Mouse (Mus musculus) cerebellum, adult 2 months (tissue): ENCODE results near the gene 1500011B03Rik. TPM values are rescaled to one million over a fixed set of nuclear protein-coding genes. Genes with fewer than 3 reads are reported as not detected.
"Not testable (repeated sequence)": the region's sequence is repeated elsewhere in the genome, so short reads cannot be mapped to it uniquely, and the experiment has no call there.

Experiments
- DNase-seq, 2 experiments: peaks; one replicate each; pipeline ENCODE4 v3.0.0; 2021
- H3K27ac ChIP-seq: fragments of 200-500 bp; 2 replicates; pipeline ENCODE4 v1.5.1; 2012; ENCODE audit warnings: low read length, control low read depth, inconsistent platforms; ENCODE audit not compliant: insufficient read depth
- H3K27me3 ChIP-seq: fragments of 200-500 bp; 2 replicates; pipeline ENCODE4 v1.6.1; 2012; ENCODE audit warnings: inconsistent platforms, mild to moderate bottlenecking, low read length, moderate library complexity; ENCODE audit not compliant: control insufficient read depth, insufficient read depth
- H3K4me1 ChIP-seq: fragments of 200-500 bp; 2 replicates; pipeline ENCODE4 v1.6.1; 2011; ENCODE audit warnings: low read length; ENCODE audit not compliant: control insufficient read depth, insufficient read depth
- H3K4me3 ChIP-seq: fragments of 200-500 bp; replicated peaks from 2 replicates; pipeline ENCODE3; 2011; ENCODE audit warnings: mild to moderate bottlenecking, low read depth, low read length, control low read depth; ENCODE audit not compliant: insufficient read depth
- CTCF ChIP-seq: fragments of 200-500 bp; IDR thresholded peaks from 2 replicates; pipeline ENCODE4 v1.5.1; 2011; ENCODE audit warnings: low read depth, mild to moderate bottlenecking, control low read depth, low read length, moderate library complexity, borderline replicate concordance; ENCODE audit not compliant: insufficient read depth
- POLR2A ChIP-seq: fragments of 200-500 bp; IDR thresholded peaks from 2 replicates; pipeline ENCODE4 v1.6.1; 2011; ENCODE audit warnings: low read length, control low read depth, borderline replicate concordance; ENCODE audit not compliant: insufficient read depth
- WGBS: fragments of 180-500 bp; shearing (Covaris S2); methylation state at CpG from one replicate; pipeline ENCODE4 v1.1.7; 2018; 5-methylcytosine and 5-hydroxymethylcytosine counted together
- polyA plus RNA-seq: library from polyadenylated mRNA; depleted of rRNA; stranded (reverse); fragments of >200 nt; gene quantifications from 2 replicates; pipeline ENCODE4 v1.2.3, GENCODE M21; 2012; rRNA removed

The 1500011B03Rik gene
- 227 and 230 TPM in 2 replicates for polyA plus RNA-seq

DNA sequence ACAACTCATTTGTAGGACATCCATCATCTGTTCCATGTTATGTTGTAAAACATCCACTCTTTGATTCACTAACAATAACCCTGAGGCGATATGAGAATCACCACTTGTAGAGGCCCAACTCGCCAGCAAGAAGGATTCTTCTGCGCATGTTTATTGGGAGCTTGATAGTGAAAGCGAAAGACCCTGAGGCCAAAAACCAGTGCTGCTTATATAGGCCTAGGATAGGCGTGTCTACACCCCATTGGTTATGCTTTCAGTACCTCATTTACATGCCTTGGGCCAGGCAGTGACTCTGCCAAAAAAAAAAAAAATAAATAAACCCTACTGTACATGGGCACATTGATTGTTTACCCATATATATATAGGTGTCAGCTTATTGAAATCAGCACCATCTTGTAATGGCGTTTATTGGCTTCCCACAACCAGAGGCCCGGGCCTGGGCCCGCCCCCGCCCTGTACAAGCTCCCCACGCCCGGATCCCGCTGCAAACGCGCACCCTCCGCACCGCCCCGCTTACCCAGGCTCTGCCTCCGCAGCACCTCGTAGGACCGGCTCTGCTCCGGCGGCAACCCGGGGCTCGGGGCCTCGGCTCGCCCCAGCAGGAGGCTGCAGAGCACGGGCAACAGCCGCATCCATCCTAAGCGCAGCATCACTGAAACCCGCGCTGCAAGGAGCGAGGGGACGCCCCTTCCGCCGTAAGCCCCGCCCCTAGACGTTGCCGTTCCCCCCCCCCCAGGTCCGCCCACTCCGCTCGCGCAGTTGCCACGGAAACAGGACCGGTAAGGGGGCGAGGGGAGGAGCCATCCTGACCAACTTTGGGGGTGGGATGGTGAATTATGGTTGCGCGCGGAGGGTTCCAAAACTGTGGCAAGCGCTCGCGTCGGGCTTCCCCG is at the start of gene 1500011B03Rik:
Gene 1500011B03Rik (minus strand): TSS at position 673 of the 893 bp plus-strand sequence.
- Histone ChIP-seq H3K4me3 (peak within 1 kb of the TSS; percentile 87), H3K27me3 (no peaks in the 10 kb centered on the region), H3K27ac (no peak within 1 kb of the TSS), H3K4me1 (no peaks in the 10 kb centered on the region)
- WGBS = 7% methylated on average over 51 of the region's 53 CpGs
- peak; percentile 78 for DNase-seq
- TF ChIP-seq CTCF = no peak
- peak; percentile 71; the same call in 1 of the 2 replicates for TF ChIP-seq POLR2A

- H3K4me1 ChIP-seq = no peaks in the 10 kb centered on the region
- no peak for DNase-seq
- WGBS = 75% methylated on average over 12 of the region's 12 CpGs
- TF ChIP-seq CTCF (no peak), POLR2A (no peak)
- H3K27me3 ChIP-seq = no peaks in the 10 kb centered on the region
- H3K27ac ChIP-seq = no peak overlapping the region
- no peak overlapping the region for H3K4me3 ChIP-seq
These were observed 42.0 kb upstream of the 1500011B03Rik start for GRCm38 (mm10) chr5:114865279-114865678.

DNA sequence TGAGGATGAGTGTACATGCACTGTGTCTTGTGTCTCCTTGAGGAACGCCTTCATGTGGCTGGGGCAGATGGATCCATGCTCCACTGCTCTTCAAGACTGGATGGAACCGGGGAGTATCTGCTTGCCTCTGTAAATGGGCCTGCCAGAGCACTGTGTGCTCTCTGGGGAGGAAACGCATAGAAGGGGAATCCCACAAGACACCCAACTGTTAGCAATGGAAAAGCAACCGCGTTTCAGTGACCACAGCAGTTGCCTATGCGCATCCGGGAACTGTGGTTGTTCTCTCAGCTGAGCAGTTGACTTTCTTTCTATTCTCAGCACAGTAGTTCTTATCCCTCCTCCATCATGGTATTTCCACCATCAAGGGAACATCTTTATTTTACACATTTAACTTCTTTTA is 41.5 kb upstream of the 1500011B03Rik start:
- Histone ChIP-seq H3K27me3 (no peaks in the 10 kb centered on the region), H3K27ac (no peak overlapping the region), H3K4me1 (no peaks in the 10 kb centered on the region), H3K4me3 (no peak overlapping the region)
- no peak for DNase-seq
- no peak for TF ChIP-seq CTCF
- no peak for TF ChIP-seq POLR2A
- WGBS = 73% methylated on average over 7 of the region's 7 CpGs

DNA sequence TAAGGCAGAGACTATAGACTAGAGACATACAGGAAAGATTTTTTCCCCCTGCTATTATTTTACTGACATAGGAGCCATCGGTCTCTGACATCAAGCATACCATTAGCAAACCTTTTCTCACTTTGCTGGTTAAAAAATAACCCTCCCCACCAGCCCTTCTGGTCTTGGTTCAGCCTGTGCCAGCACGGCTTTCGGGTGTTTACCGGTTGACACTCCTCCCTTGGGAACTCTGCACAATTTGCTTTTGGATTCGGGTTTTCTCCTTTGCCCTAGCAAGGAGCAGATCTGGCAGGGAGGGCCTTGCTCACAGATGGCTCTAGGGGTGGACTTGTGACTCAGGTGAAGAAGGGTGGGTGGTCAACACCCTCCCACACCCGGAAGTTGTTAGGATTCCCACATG is 38.5 kb upstream of the 1500011B03Rik start:
- H3K27ac ChIP-seq = no peak overlapping the region
- no peaks in the 10 kb centered on the region for H3K27me3 ChIP-seq
- H3K4me3 ChIP-seq = no peak overlapping the region
- no peak for DNase-seq
- WGBS = 50% methylated on average over 6 of the region's 6 CpGs
- TF ChIP-seq CTCF (no peak), POLR2A (no peak)
- H3K4me1 ChIP-seq = peaks cover 5% of the 10 kb centered on the region; the same call in 1 of the 2 replicates

DNA sequence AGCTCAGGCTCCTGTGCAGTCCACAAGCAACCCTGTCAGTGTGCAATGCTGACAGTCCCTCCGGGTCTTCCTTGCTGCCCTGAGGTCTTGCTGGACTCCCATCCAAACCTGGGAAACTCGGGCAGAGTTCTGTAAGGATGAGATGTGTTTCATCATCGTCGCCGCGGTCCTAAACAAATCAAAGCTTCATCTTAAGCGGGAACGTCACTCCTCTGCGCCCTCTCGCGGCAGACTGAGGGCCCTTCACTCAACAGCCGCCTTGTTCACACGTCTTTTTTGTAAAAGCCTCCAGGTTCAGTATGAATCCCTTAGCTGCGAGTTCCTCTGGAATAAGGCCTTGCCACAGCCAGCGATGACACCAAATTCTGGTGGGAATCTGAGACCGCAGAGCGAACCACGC is 36.0 kb upstream of the 1500011B03Rik start:
- peaks cover 5% of the 10 kb centered on the region; the same call in 1 of the 2 replicates for H3K4me1 ChIP-seq
- H3K27ac ChIP-seq = no peak overlapping the region
- 4% methylated on average over 18 of the region's 18 CpGs for WGBS
- H3K4me3 ChIP-seq = peak overlapping the region; percentile 57
- TF ChIP-seq POLR2A = no peak
- peak; percentile 87 for TF ChIP-seq CTCF
- DNase-seq = peak; percentile 75 to 84
- no peaks in the 10 kb centered on the region for H3K27me3 ChIP-seq

- WGBS = 90% methylated on average over 12 of the region's 12 CpGs
- TF ChIP-seq CTCF (no peak), POLR2A (no peak)
- no peak for DNase-seq
- Histone ChIP-seq H3K4me3 (peak within 1 kb of the TSS; percentile 57), H3K27me3 (no peaks in the 10 kb centered on the region), H3K27ac (no peak within 1 kb of the TSS), H3K4me1 (peaks cover 5% of the 10 kb centered on the region; the same call in 1 of the 2 replicates)
These were observed 35.3 kb upstream of the 1500011B03Rik start, which contains the start of gene Gm9936 for GRCm38 (mm10) chr5:114858582-114858981. Gene Gm9936, minus strand, starts transcription at chr5:114858682.

DNA sequence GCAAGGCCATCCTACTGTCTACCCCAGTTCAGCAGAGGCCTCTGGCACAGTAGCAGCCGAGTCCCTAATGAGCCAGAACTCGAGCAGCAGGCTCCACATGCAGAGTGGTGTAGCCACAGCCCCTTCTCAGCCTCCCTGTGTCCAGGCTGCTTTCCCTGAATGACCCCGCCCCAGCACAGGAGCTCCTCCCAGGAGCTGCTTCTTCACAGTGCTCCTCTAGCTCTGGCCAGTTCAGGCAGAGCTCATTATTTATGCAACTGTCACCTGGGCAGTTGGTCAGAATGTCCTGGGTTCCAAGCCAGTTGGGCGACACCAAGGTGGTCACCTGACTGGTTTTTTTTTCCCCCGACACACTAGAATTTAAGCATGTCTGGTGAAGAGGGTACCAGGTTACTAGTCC is 30.1 kb upstream of the 1500011B03Rik start, which contains the start of gene 4930519G04Rik:
Gene 4930519G04Rik (plus strand): TSS at position 301 of the 400 bp plus-strand sequence.
- 76% methylated on average over 3 of the region's 5 CpGs for WGBS
- not testable (repeated sequence) for DNase-seq, H3K4me3 ChIP-seq, H3K27ac ChIP-seq, H3K27me3 ChIP-seq, H3K4me1 ChIP-seq

GRCm38 (mm10) chr5:114851565-114852236 is 28.4 kb upstream of the 1500011B03Rik start:
- WGBS = 80% methylated on average over 20 of the region's 20 CpGs

DNA sequence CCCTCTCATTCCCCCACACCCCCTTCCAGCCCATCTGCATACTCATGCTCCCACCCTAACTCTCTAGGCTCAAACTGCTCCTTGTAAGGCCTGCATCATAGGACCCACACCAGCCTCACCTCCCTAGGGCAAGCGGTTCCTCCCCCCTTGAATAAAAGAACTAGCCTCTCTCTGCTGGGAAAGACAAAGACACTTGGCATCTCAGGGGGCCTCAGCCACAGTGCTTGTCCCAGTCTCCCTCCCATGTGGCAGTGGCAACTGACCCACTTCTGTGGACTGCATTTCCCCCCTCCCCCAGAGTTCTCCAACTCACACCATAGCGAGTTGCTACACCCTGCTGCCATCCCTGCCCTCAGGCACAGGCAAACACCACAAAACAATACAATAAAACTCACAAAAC is 21.1 kb upstream of the 1500011B03Rik start:
- H3K4me3 ChIP-seq, DNase-seq, H3K27ac ChIP-seq, H3K4me1 ChIP-seq, H3K27me3 ChIP-seq: not testable (repeated sequence)
- 54% methylated on average over 2 of the region's 2 CpGs for WGBS

More at GRCm38 (mm10) chr5:114851565-114852236, 28.4 kb upstream of the 1500011B03Rik start:
- TF ChIP-seq POLR2A = no peak
- no peak for TF ChIP-seq CTCF
- Histone ChIP-seq H3K27ac (no peak overlapping the region), H3K4me1 (no peaks in the 10 kb centered on the region), H3K27me3 (no peaks in the 10 kb centered on the region), H3K4me3 (no peak overlapping the region)
- DNase-seq = no peak
